Mouse (Mus musculus): ENCODE data around the gene Cadm4. TPM values are rescaled to one million over a fixed set of nuclear protein-coding genes. Genes with fewer than 3 reads are reported as not detected.
A peak's percentile ranks its signal among the peaks of the same experiment; 100 is the strongest.

Cadm4 gene
- polyA plus RNA-seq, 1 experiment from 2014 or later: 6.6 TPM

- 35% methylated on average over 38 of the region's 42 CpGs for WGBS
- no peak overlapping the region for H3K27ac ChIP-seq (ENCODE audit: low read length)
- no peaks in the 10 kb centered on the region for H3K27me3 ChIP-seq (ENCODE audit: insufficient read depth, low read length)
- no peaks in the 10 kb centered on the region for H3K9me3 ChIP-seq (ENCODE audit: low read length)
- peaks cover 43% of the 10 kb centered on the region for H3K4me1 ChIP-seq (ENCODE audit: insufficient read depth, low read length)
- peaks cover 23% of the 10 kb centered on the region for H3K36me3 ChIP-seq (ENCODE audit: insufficient read depth, low read length)
- H3K9ac ChIP-seq (replicated peaks; ENCODE audit: low read length): no peak overlapping the region
- no peak overlapping the region for H3K4me3 ChIP-seq (ENCODE audit: low read length)
- H3K4me2 ChIP-seq (replicated peaks; ENCODE audit: low read depth, low read length): peak overlapping the region; percentile 28
- ATAC-seq (ENCODE audit: low FRiP score, low TSS enrichment): no peak
These were observed 52.0 kb downstream of the Cadm4 start for GRCm38 (mm10) chr7:24533806-24534205.

- H3K4me3 ChIP-seq (ENCODE audit: low read length): no peak overlapping the region
- H3K4me2 ChIP-seq (replicated peaks; ENCODE audit: low read depth, low read length): no peak overlapping the region
- H3K4me1 ChIP-seq (ENCODE audit: insufficient read depth, low read length): peaks cover 39% of the 10 kb centered on the region
- ATAC-seq (ENCODE audit: low FRiP score, low TSS enrichment): no peak
- peaks cover 23% of the 10 kb centered on the region for H3K36me3 ChIP-seq (ENCODE audit: insufficient read depth, low read length)
- H3K27ac ChIP-seq (ENCODE audit: low read length): no peak overlapping the region
- no peaks in the 10 kb centered on the region for H3K27me3 ChIP-seq (ENCODE audit: insufficient read depth, low read length)
- peaks cover 3% of the 10 kb centered on the region; the same call in 1 of the 2 replicates for H3K9me3 ChIP-seq (ENCODE audit: low read length)
- WGBS: 40% methylated on average over 19 of the region's 19 CpGs
- H3K9ac ChIP-seq (replicated peaks; ENCODE audit: low read length): no peak overlapping the region
These were observed 52.5 kb downstream of the Cadm4 start for GRCm38 (mm10) chr7:24534301-24534700.

- H3K36me3 ChIP-seq (ENCODE audit: insufficient read depth, low read length): peaks cover 23% of the 10 kb centered on the region
- H3K9ac ChIP-seq (replicated peaks; ENCODE audit: low read length): no peak overlapping the region
- H3K4me1 ChIP-seq (ENCODE audit: insufficient read depth, low read length): peaks cover 31% of the 10 kb centered on the region
- 36% methylated on average over 4 of the region's 4 CpGs for WGBS
- H3K9me3 ChIP-seq (ENCODE audit: low read length): peaks cover 3% of the 10 kb centered on the region; the same call in 1 of the 2 replicates
- no peak overlapping the region for H3K4me3 ChIP-seq (ENCODE audit: low read length)
- no peak overlapping the region for H3K4me2 ChIP-seq (replicated peaks; ENCODE audit: low read depth, low read length)
- peak overlapping the region; percentile 81 for H3K27ac ChIP-seq (ENCODE audit: low read length)
- ATAC-seq (ENCODE audit: low FRiP score, low TSS enrichment): peak; percentile 44
- H3K27me3 ChIP-seq (ENCODE audit: insufficient read depth, low read length): no peaks in the 10 kb centered on the region
These were observed 55.3 kb downstream of the Cadm4 start for GRCm38 (mm10) chr7:24537081-24537480.

- no peak overlapping the region for H3K4me3 ChIP-seq (ENCODE audit: low read length)
- H3K9me3 ChIP-seq (ENCODE audit: low read length): peaks cover 3% of the 10 kb centered on the region; the same call in 1 of the 2 replicates
- 54% methylated on average over 5 of the region's 5 CpGs for WGBS
- H3K9ac ChIP-seq (replicated peaks; ENCODE audit: low read length): no peak overlapping the region
- peak overlapping the region; percentile 81 for H3K27ac ChIP-seq (ENCODE audit: low read length)
- peaks cover 27% of the 10 kb centered on the region for H3K4me1 ChIP-seq (ENCODE audit: insufficient read depth, low read length)
- no peak for ATAC-seq (ENCODE audit: low FRiP score, low TSS enrichment)
- no peak overlapping the region for H3K4me2 ChIP-seq (replicated peaks; ENCODE audit: low read depth, low read length)
- peaks cover 23% of the 10 kb centered on the region for H3K36me3 ChIP-seq (ENCODE audit: insufficient read depth, low read length)
- no peaks in the 10 kb centered on the region for H3K27me3 ChIP-seq (ENCODE audit: insufficient read depth, low read length)
These were observed 55.8 kb downstream of the Cadm4 start for GRCm38 (mm10) chr7:24537591-24537990.

- Histone ChIP-seq H3K9me3 (ENCODE audit: low read length) (peaks cover 3% of the 10 kb centered on the region; the same call in 1 of the 2 replicates), H3K4me3 (ENCODE audit: low read length) (no peak overlapping the region), H3K9ac (replicated peaks; ENCODE audit: low read length) (no peak overlapping the region), H3K27ac (ENCODE audit: low read length) (no peak overlapping the region), H3K4me1 (ENCODE audit: insufficient read depth, low read length) (peaks cover 27% of the 10 kb centered on the region), H3K36me3 (ENCODE audit: insufficient read depth, low read length) (peaks cover 21% of the 10 kb centered on the region), H3K4me2 (replicated peaks; ENCODE audit: low read depth, low read length) (no peak overlapping the region), H3K27me3 (ENCODE audit: insufficient read depth, low read length) (no peaks in the 10 kb centered on the region)
- no peak for ATAC-seq (ENCODE audit: low FRiP score, low TSS enrichment)
- WGBS: 39% methylated on average over 5 of the region's 5 CpGs
These were observed 56.3 kb downstream of the Cadm4 start for GRCm38 (mm10) chr7:24538154-24538553.

GRCm38 (mm10) chr7:24538701-24539100 is 56.9 kb downstream of the Cadm4 start:
- H3K27me3 ChIP-seq (ENCODE audit: insufficient read depth, low read length): no peaks in the 10 kb centered on the region
- no peak overlapping the region for H3K4me2 ChIP-seq (replicated peaks; ENCODE audit: low read depth, low read length)
- no peak overlapping the region for H3K27ac ChIP-seq (ENCODE audit: low read length)
- no peak for ATAC-seq (ENCODE audit: low FRiP score, low TSS enrichment)
- peaks cover 3% of the 10 kb centered on the region; the same call in 1 of the 2 replicates for H3K9me3 ChIP-seq (ENCODE audit: low read length)
- peaks cover 15% of the 10 kb centered on the region for H3K36me3 ChIP-seq (ENCODE audit: insufficient read depth, low read length)
- peaks cover 24% of the 10 kb centered on the region for H3K4me1 ChIP-seq (ENCODE audit: insufficient read depth, low read length)
- no peak overlapping the region for H3K4me3 ChIP-seq (ENCODE audit: low read length)
- WGBS: 82% methylated on average over 5 of the region's 5 CpGs
- no peak overlapping the region for H3K9ac ChIP-seq (replicated peaks; ENCODE audit: low read length)

GRCm38 (mm10) chr7:24539686-24540085 is 57.9 kb downstream of the Cadm4 start:
- peaks cover 10% of the 10 kb centered on the region for H3K36me3 ChIP-seq (ENCODE audit: insufficient read depth, low read length)
- WGBS: 97% methylated on average over 4 of the region's 4 CpGs
- peaks cover 20% of the 10 kb centered on the region for H3K4me1 ChIP-seq (ENCODE audit: insufficient read depth, low read length)
- peaks cover 3% of the 10 kb centered on the region for H3K9me3 ChIP-seq (ENCODE audit: low read length)
- H3K27me3 ChIP-seq (ENCODE audit: insufficient read depth, low read length): no peaks in the 10 kb centered on the region
- no peak overlapping the region for H3K4me2 ChIP-seq (replicated peaks; ENCODE audit: low read depth, low read length)
- H3K4me3 ChIP-seq (ENCODE audit: low read length): no peak overlapping the region
- no peak overlapping the region for H3K9ac ChIP-seq (replicated peaks; ENCODE audit: low read length)
- no peak for ATAC-seq (ENCODE audit: low FRiP score, low TSS enrichment)
- H3K27ac ChIP-seq (ENCODE audit: low read length): no peak overlapping the region

- no peaks in the 10 kb centered on the region for H3K27me3 ChIP-seq (ENCODE audit: insufficient read depth, low read length)
- no peak overlapping the region for H3K27ac ChIP-seq (ENCODE audit: low read length)
- no peak for ATAC-seq (ENCODE audit: low FRiP score, low TSS enrichment)
- H3K4me1 ChIP-seq (ENCODE audit: insufficient read depth, low read length): peaks cover 14% of the 10 kb centered on the region
- H3K9me3 ChIP-seq (ENCODE audit: low read length): no peaks in the 10 kb centered on the region; the same call in 1 of the 2 replicates
- H3K9ac ChIP-seq (replicated peaks; ENCODE audit: low read length): no peak overlapping the region
- H3K4me3 ChIP-seq (ENCODE audit: low read length): no peak overlapping the region
- H3K36me3 ChIP-seq (ENCODE audit: insufficient read depth, low read length): peaks cover 6% of the 10 kb centered on the region
- H3K4me2 ChIP-seq (replicated peaks; ENCODE audit: low read depth, low read length): no peak overlapping the region
- WGBS: 90% methylated on average over 2 of the region's 2 CpGs
These were observed 62.7 kb downstream of the Cadm4 start for GRCm38 (mm10) chr7:24544506-24544905.

GRCm38 (mm10) chr7:24546068-24546614 is 64.3 kb downstream of the Cadm4 start, which contains the start of the genes Pinlyp and Xrcc1:
Gene Pinlyp, minus strand, starts transcription at chr7:24546118.
Gene Xrcc1, plus strand, starts transcription at chr7:24546289.
- ATAC-seq (ENCODE audit: low FRiP score, low TSS enrichment): peak; percentile 9; the same call in 1 of the 2 replicates
- 20% methylated on average over 13 of the region's 13 CpGs for WGBS
- Histone ChIP-seq H3K36me3 (ENCODE audit: insufficient read depth, low read length) (peaks cover 20% of the 10 kb centered on the region), H3K27me3 (ENCODE audit: insufficient read depth, low read length) (no peaks in the 10 kb centered on the region), H3K4me2 (replicated peaks; ENCODE audit: low read depth, low read length) (peak within 1 kb of the TSS; percentile 73), H3K27ac (ENCODE audit: low read length) (peak within 1 kb of the TSS; percentile 95), H3K9me3 (ENCODE audit: low read length) (no peaks in the 10 kb centered on the region; the same call in 1 of the 2 replicates), H3K9ac (replicated peaks; ENCODE audit: low read length) (peak within 1 kb of the TSS; percentile 92), H3K4me3 (ENCODE audit: low read length) (peak within 1 kb of the TSS; percentile 93), H3K4me1 (ENCODE audit: insufficient read depth, low read length) (peaks cover 14% of the 10 kb centered on the region)

- peak; percentile 99 for ATAC-seq (ENCODE audit: low FRiP score, low TSS enrichment)
- Histone ChIP-seq H3K36me3 (ENCODE audit: insufficient read depth, low read length) (peaks cover 20% of the 10 kb centered on the region), H3K9ac (replicated peaks; ENCODE audit: low read length) (peak overlapping the region; percentile 92), H3K27me3 (ENCODE audit: insufficient read depth, low read length) (no peaks in the 10 kb centered on the region), H3K27ac (ENCODE audit: low read length) (peak overlapping the region; percentile 95), H3K4me3 (ENCODE audit: low read length) (peak overlapping the region; percentile 93), H3K4me2 (replicated peaks; ENCODE audit: low read depth, low read length) (peak overlapping the region; percentile 73), H3K4me1 (ENCODE audit: insufficient read depth, low read length) (peaks cover 14% of the 10 kb centered on the region), H3K9me3 (ENCODE audit: low read length) (no peaks in the 10 kb centered on the region; the same call in 1 of the 2 replicates)
- under 1% methylated on average over 57 of the region's 57 CpGs for WGBS
These were observed 65.0 kb downstream of the Cadm4 start for GRCm38 (mm10) chr7:24546634-24547389.

Measured in kidney, embryonic 16.5 days (tissue).